Mouse (Mus musculus) megakaryocyte progenitor cell, adult 5-6 weeks (primary cell): ENCODE measurements at regions not wholly inside any gene's neighbourhood (a gene's known extent, or its start where the extent isn't known, plus 50 kb on each side); places are given as distances from the start of the nearest gene placed in this dataset.
"Not testable (repeated sequence)": the region's sequence is repeated elsewhere in the genome, so short reads cannot be mapped to it uniquely, and the experiment has no call there.

Experiments used
- ATAC-seq: replicated peaks from 2 replicates; pipeline ENCODE4 v1.8.0; 2016; ENCODE audit warnings: mild to moderate bottlenecking, moderate TSS enrichment, inconsistent platforms; ENCODE audit not compliant: poor library complexity

- not testable (repeated sequence) for ATAC-seq
These were observed 51.8 kb downstream of the Teddm3 start for GRCm38 (mm10) chr16:21102033-21102432.

- not testable (repeated sequence) for ATAC-seq
These were observed 53.7 kb downstream of the Teddm3 start for GRCm38 (mm10) chr16:21100126-21100525.

GRCm38 (mm10) chr16:21074779-21075148 is 79.0 kb downstream of the Teddm3 start:
- no peak for ATAC-seq

- ATAC-seq = peak; percentile 96
These were observed 79.6 kb downstream of the Teddm3 start for GRCm38 (mm10) chr16:21074082-21074778.

- ATAC-seq = no peak
These were observed 93.6 kb downstream of the Teddm3 start for GRCm38 (mm10) chr16:21060211-21060610.

- no peak for ATAC-seq
These were observed 99.0 kb downstream of the Teddm3 start for GRCm38 (mm10) chr16:21054772-21055171.

- ATAC-seq = peak; percentile 71
These were observed 131.7 kb downstream of the Teddm3 start for GRCm38 (mm10) chr16:21022087-21022486.

- no peak for ATAC-seq
These were observed 148.9 kb downstream of the Teddm3 start for GRCm38 (mm10) chr16:21004871-21005270.

GRCm38 (mm10) chr16:21001126-21001525 is 152.7 kb downstream of the Teddm3 start:
- no peak for ATAC-seq

- no peak for ATAC-seq
These were observed 163.3 kb downstream of the Teddm3 start for GRCm38 (mm10) chr16:20990524-20990923.

GRCm38 (mm10) chr16:20975406-20975805 is 178.4 kb downstream of the Teddm3 start:
- ATAC-seq = no peak

GRCm38 (mm10) chr16:20972442-20972841 is 181.4 kb downstream of the Teddm3 start:
- ATAC-seq = no peak

GRCm38 (mm10) chr16:20958905-20959304 is 194.9 kb downstream of the Teddm3 start:
- ATAC-seq = no peak

GRCm38 (mm10) chr16:20936722-20937121 is 202.4 kb upstream of the Thpo start:
- ATAC-seq = no peak

GRCm38 (mm10) chr16:20934846-20935245 is 200.5 kb upstream of the Thpo start:
- ATAC-seq = not testable (repeated sequence)

- ATAC-seq = 0 out of 2 replicates have a peak, but pooled peaks have one; percentile 23
These were observed 195.7 kb upstream of the Thpo start for GRCm38 (mm10) chr16:20930003-20930402.

GRCm38 (mm10) chr16:20925776-20926175 is 191.5 kb upstream of the Thpo start:
- ATAC-seq = peak; percentile 44

GRCm38 (mm10) chr16:20910864-20911263 is 176.6 kb upstream of the Thpo start:
- ATAC-seq = not testable (repeated sequence)

- ATAC-seq = peak; percentile 92
These were observed 174.4 kb upstream of the Thpo start for GRCm38 (mm10) chr16:20908467-20909351.

- ATAC-seq = no peak
These were observed 161.4 kb upstream of the Thpo start for GRCm38 (mm10) chr16:20895734-20896133.

- ATAC-seq = no peak
These were observed 137.4 kb upstream of the Thpo start for GRCm38 (mm10) chr16:20871726-20872125.

- ATAC-seq = no peak
These were observed 132.5 kb upstream of the Thpo start for GRCm38 (mm10) chr16:20866771-20867170.
